Mouse (Mus musculus): ENCODE results near the gene Cplane1. TPM values are rescaled to one million over a fixed set of nuclear protein-coding genes. Genes with fewer than 3 reads are reported as not detected.

Gene Cplane1
- polyA plus RNA-seq, 1 experiment from 2014 or later: 15.3 TPM

Other genes with a start within 250 kb of the Cplane1 start
- gene Wdr70, start 69.9 kb upstream of the Cplane1 start, polyA plus RNA-seq (2015; fragmentation: Nextera tagmentation; extraction: Ambion mirVana): 71.6 and 75.2 TPM in 2 replicates
- 10.9 and 12.2 TPM in 2 replicates for gene Nup155, start 59.8 kb upstream of the Cplane1 start, polyA plus RNA-seq (2015; fragmentation: Nextera tagmentation; extraction: Ambion mirVana)

All from midbrain, embryonic 16.5 days (tissue).